Mouse (Mus musculus) MEL (cell line): ENCODE measurements around the gene Pxdn. TPM values are rescaled to one million over a fixed set of nuclear protein-coding genes. Genes with fewer than 3 reads are reported as not detected.

Experiments used
- DNase-seq: peaks from one replicate; pipeline ENCODE4 v3.0.0; 2011; ENCODE audit warnings: low read depth, low spot score
- H3K27ac ChIP-seq: 2 replicates; pipeline ENCODE4 v1.5.1; 2012; ENCODE audit warnings: low read depth, mild to moderate bottlenecking, control low read depth, low read length, moderate library complexity; ENCODE audit not compliant: control insufficient read depth
- H3K27me3 ChIP-seq, 2 experiments: fragments of 150-350 bp in 1 of 2; sonication (generic) in 1 of 2; 2 replicates each; pipeline ENCODE4 v1.6.1; 2012; ENCODE audit warnings: low read length in 2 of 2, mild to moderate bottlenecking in 2 of 2, improper control_type of control experiment in 1 of 2, moderate library complexity in 1 of 2; ENCODE audit not compliant: insufficient read depth in 2 of 2, control insufficient read depth in 1 of 2
- H3K36me3 ChIP-seq, 2 experiments: 2 replicates each; pipeline ENCODE4 v1.6.1; 2012 to 2014; ENCODE audit warnings: low read length in 2 of 2, improper control_type of control experiment in 1 of 2, inconsistent platforms in 1 of 2, mild to moderate bottlenecking in 1 of 2; ENCODE audit not compliant: insufficient read depth in 2 of 2, control insufficient read depth in 1 of 2
- H3K4me1 ChIP-seq, 2 experiments: fragments of 150-350 bp in 1 of 2; sonication (generic) in 1 of 2; 2 replicates each; pipeline ENCODE4 v1.6.1; 2012; ENCODE audit warnings: low read length in 2 of 2, improper control_type of control experiment in 1 of 2, mild to moderate bottlenecking in 1 of 2; ENCODE audit not compliant: insufficient read depth in 2 of 2, control insufficient read depth in 1 of 2
- H3K4me3 ChIP-seq, 2 experiments: fragments of 150-350 bp in 1 of 2; sonication (generic) in 1 of 2; 2 replicates each; pipeline ENCODE4 v1.5.1; 2012; ENCODE audit warnings: low read depth in 2 of 2, low read length in 2 of 2, mild to moderate bottlenecking in 2 of 2, moderate library complexity in 2 of 2, control low read depth in 1 of 2, improper control_type of control experiment in 1 of 2; ENCODE audit not compliant: control insufficient read depth in 1 of 2, insufficient read depth in 1 of 2
- H3K79me2 ChIP-seq: 2 replicates; pipeline ENCODE4 v1.6.1; 2012; ENCODE audit warnings: mild to moderate bottlenecking, low read length, moderate library complexity; ENCODE audit not compliant: control insufficient read depth, poor library complexity, insufficient read depth
- H3K9ac ChIP-seq: 2 replicates; pipeline ENCODE4 v1.6.1; 2012; ENCODE audit warnings: low read depth, mild to moderate bottlenecking, control low read depth, low read length, moderate library complexity; ENCODE audit not compliant: control insufficient read depth, poor library complexity, severe bottlenecking
- H3K9me3 ChIP-seq: fragments of 150-350 bp; sonication (generic); replicated peaks from 2 replicates; pipeline ENCODE4 v1.6.1; 2012; ENCODE audit warnings: mild to moderate bottlenecking, low read length, improper control_type of control experiment, moderate library complexity; ENCODE audit not compliant: insufficient read depth
- CHD1 ChIP-seq: IDR thresholded peaks from 2 replicates; pipeline ENCODE4 v1.6.1; 2012; ENCODE audit warnings: low read depth, mild to moderate bottlenecking, inconsistent platforms, low read length, improper control_type of control experiment
- CTCF ChIP-seq, 3 experiments: IDR thresholded peaks in 2 of 3; conservative IDR thresholded peaks in 1 of 3; 2 replicates each; pipeline ENCODE4 v1.5.1; 2011 to 2012; ENCODE audit warnings: low read length in 3 of 3, low read depth in 2 of 3, mild to moderate bottlenecking in 2 of 3, improper control_type of control experiment in 1 of 3, inconsistent platforms in 1 of 3, mixed read lengths in 1 of 3, moderate library complexity in 1 of 3; ENCODE audit not compliant: control insufficient read depth in 1 of 3, insufficient read depth in 1 of 3, poor library complexity in 1 of 3, severe bottlenecking in 1 of 3
- E2F4 ChIP-seq: IDR thresholded peaks from 2 replicates; pipeline ENCODE4 v1.6.1; 2011; ENCODE audit warnings: low read depth, low read length, improper control_type of control experiment, borderline replicate concordance
- ETS1 ChIP-seq: IDR thresholded peaks from 2 replicates; pipeline ENCODE4 v1.6.1; 2012; ENCODE audit warnings: low read depth, mild to moderate bottlenecking, inconsistent platforms, low read length, improper control_type of control experiment, moderate library complexity
- HCFC1 ChIP-seq: IDR thresholded peaks from 2 replicates; pipeline ENCODE4 v1.6.1; 2012; ENCODE audit warnings: low read depth, mild to moderate bottlenecking, inconsistent platforms, low read length, improper control_type of control experiment, moderate library complexity
- MAZ ChIP-seq: IDR thresholded peaks from 2 replicates; pipeline ENCODE4 v1.6.1; 2012; ENCODE audit warnings: low read depth, mild to moderate bottlenecking, inconsistent platforms, low read length, improper control_type of control experiment
- MXI1 ChIP-seq: IDR thresholded peaks from 2 replicates; pipeline ENCODE4 v1.6.1; 2011; ENCODE audit warnings: mild to moderate bottlenecking, low read depth, low read length, improper control_type of control experiment
- NRF1 ChIP-seq: IDR thresholded peaks from 2 replicates; pipeline ENCODE4 v1.6.1; 2014; ENCODE audit warnings: low read depth, mild to moderate bottlenecking, inconsistent platforms, low read length, improper control_type of control experiment, moderate library complexity; ENCODE audit not compliant: poor library complexity, insufficient read depth, severe bottlenecking
- POLR2A ChIP-seq, 2 experiments: IDR thresholded peaks; 2 replicates each; pipeline ENCODE4 v1.6.1; 2011 to 2012; ENCODE audit warnings: low read length in 2 of 2, mild to moderate bottlenecking in 2 of 2, control low read depth in 1 of 2, improper control_type of control experiment in 1 of 2, low read depth in 1 of 2, moderate library complexity in 1 of 2; ENCODE audit not compliant: control insufficient read depth in 1 of 2, insufficient read depth in 1 of 2, poor library complexity in 1 of 2
- RAD21 ChIP-seq: IDR thresholded peaks from 2 replicates; pipeline ENCODE4 v1.6.1; 2011; ENCODE audit warnings: mild to moderate bottlenecking, low read depth, low read length, improper control_type of control experiment
- SMC3 ChIP-seq: IDR thresholded peaks from 2 replicates; pipeline ENCODE4 v1.6.1; 2011; ENCODE audit warnings: low read depth, low read length, improper control_type of control experiment
- TAL1 ChIP-seq: IDR thresholded peaks from 2 replicates; pipeline ENCODE4 v1.6.1; 2012; ENCODE audit warnings: mild to moderate bottlenecking, inconsistent platforms, low read length, moderate library complexity, mixed read lengths
- TCF12 ChIP-seq: IDR thresholded peaks from 2 replicates; pipeline ENCODE4 v1.6.1; 2014; ENCODE audit warnings: low read depth, mild to moderate bottlenecking, inconsistent platforms, low read length, improper control_type of control experiment, moderate library complexity
- UBTF ChIP-seq: IDR thresholded peaks from 2 replicates; pipeline ENCODE4 v1.6.1; 2012; ENCODE audit warnings: low read depth, mild to moderate bottlenecking, inconsistent platforms, low read length, improper control_type of control experiment, moderate library complexity, borderline replicate concordance; ENCODE audit not compliant: insufficient read depth
- USF1 ChIP-seq: IDR thresholded peaks from 2 replicates; pipeline ENCODE4 v1.6.1; 2014; ENCODE audit warnings: low read depth, mild to moderate bottlenecking, inconsistent platforms, low read length, improper control_type of control experiment, moderate library complexity
- USF2 ChIP-seq, 2 experiments: IDR thresholded peaks; 2 replicates each; pipeline ENCODE4 v1.6.1; 2011 to 2012; ENCODE audit warnings: improper control_type of control experiment in 2 of 2, low read length in 2 of 2, borderline replicate concordance in 1 of 2, inconsistent platforms in 1 of 2, low read depth in 1 of 2, mild to moderate bottlenecking in 1 of 2; ENCODE audit not compliant: insufficient read depth in 1 of 2
- polyA plus RNA-seq, 2 experiments: library from polyadenylated mRNA; stranded (reverse) in 1 of 2; unstranded in 1 of 2; fragments of >175 nt in 1 of 2; fragments of >200 nt in 1 of 2; gene quantifications; 2 replicates each; pipeline versions ENCODE4 v1.2.1 to v1.2.4; 2012; ENCODE audit warnings: low replicate concordance in 2 of 2, low read depth in 1 of 2; ENCODE audit not compliant: insufficient read length in 2 of 2, insufficient read depth in 1 of 2, missing spikeins in 1 of 2
- total RNA-seq: library from RNA; depleted of rRNA; stranded (reverse); fragments of 300-350 nt; gene quantifications from 2 replicates; pipeline ENCODE4 v1.2.3, GENCODE M21; 2012

The Pxdn gene
- total and polyA plus RNA-seq, 3 experiments = not detected

DNA sequence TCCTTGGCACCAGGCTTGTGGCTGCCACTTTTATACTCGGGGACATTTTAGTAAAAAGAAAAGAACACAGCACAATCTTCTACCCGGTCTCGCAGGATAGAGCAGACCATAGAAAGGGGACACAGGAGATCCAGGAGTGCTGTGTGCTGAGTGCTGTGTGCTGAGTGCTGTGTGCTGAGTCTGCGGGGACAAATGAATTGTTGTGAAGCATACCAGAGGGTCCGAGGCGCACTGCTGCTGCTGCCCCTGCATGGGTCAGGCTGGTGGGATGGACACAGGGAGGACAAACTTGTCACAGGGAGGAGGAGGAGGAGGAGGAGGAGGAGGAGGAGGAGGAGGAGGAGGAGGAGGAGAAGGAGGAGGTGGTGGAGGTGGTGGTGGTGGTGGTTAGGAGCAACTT is 111.4 kb downstream of the Pxdn start:
- no peaks in the 10 kb centered on the region for H3K4me1 ChIP-seq
- H3K9me3 ChIP-seq = no peaks in the 10 kb centered on the region

DNA sequence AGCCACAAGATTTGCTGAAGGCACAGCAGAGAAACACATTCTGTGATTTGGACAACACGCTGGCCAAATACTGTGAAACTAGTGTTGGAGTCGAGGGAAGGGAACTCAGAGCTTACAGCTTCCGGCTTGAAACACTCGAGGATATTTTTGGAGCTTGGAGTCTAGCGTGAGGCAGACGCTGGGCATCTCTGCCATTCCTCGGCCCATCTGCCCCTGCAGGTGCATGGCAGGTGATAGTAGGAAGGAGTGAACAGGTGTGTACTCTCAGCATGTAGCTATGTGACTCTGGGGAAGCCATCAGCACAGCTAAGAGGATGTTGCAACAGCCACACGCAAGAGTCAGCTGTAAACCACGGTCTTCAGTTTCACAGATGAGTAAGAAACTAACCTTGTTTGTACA is 112.4 kb downstream of the Pxdn start:
- no peaks in the 10 kb centered on the region for H3K27me3 ChIP-seq
- no peak overlapping the region for H3K9ac ChIP-seq
- H3K9me3 ChIP-seq = no peaks in the 10 kb centered on the region
- no peaks in the 10 kb centered on the region for H3K4me1 ChIP-seq
- H3K4me3 ChIP-seq = no peak overlapping the region
- no peaks in the 10 kb centered on the region for H3K36me3 ChIP-seq
- H3K27ac ChIP-seq = no peak overlapping the region
- no peaks in the 10 kb centered on the region for H3K79me2 ChIP-seq
- TF ChIP-seq TCF12 = no peak
- TF ChIP-seq E2F4 = no peak
- TF ChIP-seq USF1 = no peak
- no peak for TF ChIP-seq ETS1
- no peak for TF ChIP-seq POLR2A (IDR thresholded peaks at IDR 0.05; ENCODE audit: control insufficient read depth in 1 of 2, insufficient read depth in 1 of 2, low read depth in 1 of 2, low read length in 2 of 2, poor library complexity in 1 of 2)
- no peak for TF ChIP-seq HCFC1
- no peak for TF ChIP-seq NRF1
- TF ChIP-seq UBTF = no peak
- no peak for TF ChIP-seq MAZ
- no peak for TF ChIP-seq TAL1
- no peak for TF ChIP-seq CTCF (IDR thresholded peaks at IDR 0.05 in 2 of 3, conservative IDR thresholded peaks at IDR 0.05 in 1 of 3; ENCODE audit: control insufficient read depth in 1 of 3, insufficient read depth in 1 of 3, low read depth in 2 of 3, low read length in 3 of 3, poor library complexity in 1 of 3, severe bottlenecking in 1 of 3)
- TF ChIP-seq USF2 (IDR thresholded peaks at IDR 0.05; ENCODE audit: borderline replicate concordance in 1 of 2, insufficient read depth in 1 of 2, low read depth in 1 of 2, low read length in 2 of 2) = no peak
- no peak for TF ChIP-seq CHD1
- TF ChIP-seq SMC3 = no peak
- TF ChIP-seq, all 39 proteins: peak for 0
- no peak for DNase-seq

More for the DNA sequence above, 111.4 kb downstream of the Pxdn start:
- Histone ChIP-seq H3K27ac (no peak overlapping the region), H3K4me3 (no peak overlapping the region), H3K79me2 (no peaks in the 10 kb centered on the region), H3K36me3 (no peaks in the 10 kb centered on the region), H3K9ac (no peak overlapping the region), H3K27me3 (no peaks in the 10 kb centered on the region)
- DNase-seq = no peak
- TF ChIP-seq MXI1 = no peak
- TF ChIP-seq NRF1 = no peak
- TF ChIP-seq RAD21 = no peak
- TF ChIP-seq MAZ = no peak
